Mouse (Mus musculus) kidney, postnatal 0 days (tissue): Measurements from ENCODE around the gene Cspg4. TPM values are rescaled to one million over a fixed set of nuclear protein-coding genes. Genes with fewer than 3 reads are reported as not detected.
A peak's percentile ranks its signal among the peaks of the same experiment; 100 is the strongest.
"Not testable (repeated sequence)": the region's sequence is repeated elsewhere in the genome, so short reads cannot be mapped to it uniquely, and the experiment has no call there.

ENCODE experiments used
- ATAC-seq: fragments of 200-750 bp; cut with Nextera tagmentation; replicated peaks from 2 replicates; pipeline ENCODE4 v1.8.0; 2017; ENCODE audit warnings: low read depth, moderate number of reproducible peaks, moderate TSS enrichment, moderate library complexity; ENCODE audit not compliant: low FRiP score
- DNase-seq: peaks from one replicate; pipeline ENCODE4 v3.0.0-alpha.2; 2016; ENCODE audit warnings: low spot score
- H3K27ac ChIP-seq: fragments of 300-500 bp; sonication (generic); 2 replicates; pipeline ENCODE4 v1.5.1; 2014; ENCODE audit warnings: mild to moderate bottlenecking
- H3K27me3 ChIP-seq: fragments of 300-500 bp; sonication (generic); 2 replicates; pipeline ENCODE4 v1.6.1; 2014; ENCODE audit warnings: low read length, mixed read lengths; ENCODE audit not compliant: insufficient read depth
- H3K36me3 ChIP-seq: fragments of 300-500 bp; sonication (generic); 2 replicates; pipeline ENCODE4 v1.6.1; 2014; ENCODE audit warnings: low read length, mixed read lengths; ENCODE audit not compliant: insufficient read depth
- H3K4me1 ChIP-seq: fragments of 300-500 bp; sonication (generic); replicated peaks from 2 replicates; pipeline ENCODE4 v1.6.1; 2014; ENCODE audit warnings: antibody characterized with exemption, low read length, mixed read lengths; ENCODE audit not compliant: insufficient read depth
- H3K4me2 ChIP-seq: fragments of 300-500 bp; sonication (generic); 2 replicates; pipeline ENCODE4 v1.6.1; 2014; ENCODE audit warnings: mild to moderate bottlenecking, low read length, moderate library complexity, mixed read lengths
- H3K4me3 ChIP-seq: fragments of 300-500 bp; sonication (generic); replicated peaks from 2 replicates; pipeline ENCODE4 v1.5.1; 2014; ENCODE audit warnings: low read depth, low read length
- H3K9ac ChIP-seq: fragments of 300-500 bp; sonication (generic); 2 replicates; pipeline ENCODE4 v1.6.1; 2014; ENCODE audit warnings: low read depth, low read length
- H3K9me3 ChIP-seq: fragments of 300-500 bp; sonication (generic); replicated peaks from 2 replicates; pipeline ENCODE4 v1.6.1; 2016; ENCODE audit warnings: low read length, inconsistent platforms, mixed read lengths
- CTCF ChIP-seq: IDR thresholded peaks from 2 replicates; pipeline ENCODE4 v1.5.1; 2016; ENCODE audit warnings: antibody characterized with exemption, low read depth, mild to moderate bottlenecking, moderate library complexity
- WGBS: fragments of 180-500 bp; shearing (Covaris S2); extraction: QIAGEN DNeasy Blood & Tissue Kit; methylation state at CpG from one replicate; pipeline ENCODE4 v1.1.7; 2014; 5-methylcytosine and 5-hydroxymethylcytosine counted together
- polyA plus RNA-seq: library from polyadenylated mRNA; unstranded; fragments of >200 nt; fragmentation: Nextera tagmentation; extraction: Ambion mirVana; gene quantifications from 2 replicates; pipeline ENCODE4 v1.2.1, GENCODE M21; 2015

The Cspg4 gene
- polyA plus RNA-seq, 1 experiment from 2014 or later, result 18.1 TPM

DNA sequence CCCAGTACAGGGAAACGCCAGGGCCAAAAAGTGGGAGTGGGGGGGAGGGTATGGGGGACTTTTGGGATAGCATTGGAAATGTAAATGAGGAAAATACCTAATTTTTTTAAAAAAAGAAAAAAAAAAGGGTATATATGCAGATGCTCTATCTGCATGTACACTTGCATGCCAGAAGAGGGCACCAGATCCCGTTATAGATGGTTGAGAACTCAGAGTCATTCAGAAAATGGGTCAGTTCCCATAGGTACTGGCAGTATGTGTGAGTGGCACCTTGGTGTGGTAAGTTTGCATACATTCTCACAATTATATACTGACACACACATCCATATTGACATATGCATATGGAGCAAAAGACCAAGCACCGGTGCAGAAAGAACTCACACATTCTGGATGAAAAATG is 82.6 kb downstream of the Cspg4 start:
- TF ChIP-seq CTCF, result peak; percentile 80

DNA sequence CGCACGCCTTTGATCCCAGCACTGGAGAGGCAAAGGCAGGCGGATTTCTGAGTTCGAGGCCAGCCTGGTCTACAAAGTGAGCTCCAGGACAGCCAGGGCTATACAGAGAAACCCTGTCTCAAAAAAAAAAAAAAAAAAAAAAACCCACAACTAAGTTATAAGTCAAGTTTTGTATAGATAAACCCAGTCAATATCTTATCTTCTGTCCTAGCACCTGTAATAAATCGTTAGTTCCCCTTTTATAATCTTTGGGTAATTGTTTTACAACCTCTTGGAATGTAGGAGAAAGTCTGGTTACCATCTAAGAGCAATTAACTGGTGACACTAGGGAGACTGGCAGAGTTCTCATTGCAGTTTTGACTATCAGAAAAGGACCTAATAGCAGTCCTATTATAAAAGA is 83.9 kb downstream of the Cspg4 start:
- H3K4me1 ChIP-seq, H3K9ac ChIP-seq, H3K4me2 ChIP-seq, H3K4me3 ChIP-seq, H3K27me3 ChIP-seq, H3K27ac ChIP-seq, DNase-seq, H3K36me3 ChIP-seq, ATAC-seq, H3K9me3 ChIP-seq: not testable (repeated sequence)
- WGBS, result 62% methylated on average over 5 of the region's 5 CpGs

More for the DNA sequence above, 82.6 kb downstream of the Cspg4 start:
- DNase-seq, result peak; percentile 85
- H3K27me3 ChIP-seq, H3K27ac ChIP-seq, ATAC-seq, H3K9me3 ChIP-seq, H3K9ac ChIP-seq, H3K36me3 ChIP-seq, H3K4me1 ChIP-seq, H3K4me2 ChIP-seq, H3K4me3 ChIP-seq: not testable (repeated sequence)
- WGBS, result 21% methylated on average over 3 of the region's 3 CpGs

Other genes with a start within 250 kb of the Cspg4 start
- 2.6 and 3.2 TPM in 2 replicates for gene Lingo1, start 68.6 kb upstream of the Cspg4 start, polyA plus RNA-seq
- 0.11 TPM in 1 of 2 replicates, not detected in the other for gene Odf3l1, start 354 bp upstream of the Cspg4 start, polyA plus RNA-seq
- 8.4 and 8.5 TPM in 2 replicates for gene Snx33, start 63.3 kb downstream of the Cspg4 start, polyA plus RNA-seq
- gene Imp3, start 72.4 kb downstream of the Cspg4 start, polyA plus RNA-seq, result 112 and 123 TPM in 2 replicates
- 19.3 and 20.6 TPM in 2 replicates for gene Snupn, start 85.8 kb downstream of the Cspg4 start, polyA plus RNA-seq
- gene Ptpn9, start 129.9 kb downstream of the Cspg4 start, polyA plus RNA-seq, result 23.6 and 27.5 TPM in 2 replicates
- gene Sin3a, start 207.0 kb downstream of the Cspg4 start, polyA plus RNA-seq, result 18.3 and 21.3 TPM in 2 replicates